ENCODE assay signal across 8 mouse cellular contexts in genomic region chr10:70244921-70245558, GRCm38 (mm10). TPM values are rescaled to one million over a fixed set of nuclear protein-coding genes. Genes with fewer than 3 reads are reported as not detected.
DNase-seq lines count a peak whose midpoint lies in the region; ATAC-seq lines count a peak whose summit lies in the region.

TSS of gene Slc16a9 (plus strand) at chr10:70245100.

- peaks cover 25% of the 10 kb centered on the region for H3K27me3 ChIP-seq in forebrain, embryonic 14.5 days (replicated peaks; ENCODE audit: control insufficient read depth, insufficient read depth, low read length)

- peak within 1 kb of the TSS; percentile 64 for H3K9ac ChIP-seq in forebrain, embryonic 14.5 days (ENCODE audit: low read length)

- peak; percentile 94 for ATAC-seq in forebrain, embryonic 14.5 days

- no peaks in the 10 kb centered on the region for H3K4me1 ChIP-seq in forebrain, embryonic 14.5 days (ENCODE audit: control insufficient read depth, insufficient read depth, low read length)

- DNase-seq in WW6 (ENCODE audit: low read depth, low spot score), result peak; percentile 33
- peak; percentile 46 for DNase-seq in cerebellum, adult 11-12 months
- DNase-seq in forebrain, embryonic 14.5 days (ENCODE audit: low spot score), result peak; percentile 70
- DNase-seq in heart, postnatal 36 days, result peak; percentile 63 to 71
- DNase-seq in layer of hippocampus, adult 9-11 months, result peak; percentile 9
- peak; percentile 90 for DNase-seq in lung, postnatal 10 days
- DNase-seq in ovary, postnatal 14 days (ENCODE audit: low spot score), result peak; percentile 55
- no peak for DNase-seq in natural killer cell, adult 2 months (ENCODE audit: low spot score in 2 of 2)

- H3K4me2 ChIP-seq in forebrain, embryonic 14.5 days (ENCODE audit: low read length), result peak within 1 kb of the TSS; percentile 96

- intact Hi-C loops in heart, postnatal 36 days (cut with DNase I), result loop anchor here (5.0 kb wide), 2 partner anchors 47 to 48 kb away; no protein-coding TSS in a partner anchor

- H3K9me3 ChIP-seq in forebrain, embryonic 14.5 days (replicated peaks; ENCODE audit: control insufficient read depth, low read length), result no peaks in the 10 kb centered on the region

- no peak within 1 kb of the TSS for H3K27ac ChIP-seq in forebrain, embryonic 14.5 days (ENCODE audit: low read depth, low read length)

- WGBS in forebrain, embryonic 14.5 days, result under 1% methylated on average over 54 of the region's 54 CpGs

- H3K36me3 ChIP-seq in forebrain, embryonic 14.5 days (ENCODE audit: control insufficient read depth, insufficient read depth, low read length), result no peaks in the 10 kb centered on the region

- H3K4me3 ChIP-seq in forebrain, embryonic 14.5 days (ENCODE audit: low read depth, low read length), result peak within 1 kb of the TSS; percentile 65

RNA-seq across cellular contexts. Expression of gene Slc16a9, which starts in this region (rescaled TPM):
- 1.4 and 1.8 TPM in 2 replicates for polyA plus RNA-seq in forebrain, embryonic 14.5 days (2014; fragmentation: Nextera tagmentation; extraction: Ambion mirVana)
- total RNA-seq in heart, postnatal 36 days (2021), result 1 to 10 TPM; 2.5 to 5.3 TPM

Comparison
In these comparisons a context has a peak if more than half of its experiments do, and no peak if none do; other contexts are left out.
1. DNase-seq: peak in WW6 (single experiment), cerebellum, adult 11-12 months (single experiment), forebrain, embryonic 14.5 days (single experiment), heart, postnatal 36 days (2 of 2), layer of hippocampus, adult 9-11 months (single experiment), lung, postnatal 10 days (single experiment) and ovary, postnatal 14 days (single experiment); none in natural killer cell, adult 2 months (0 of 2).